Mouse (Mus musculus) right cerebral cortex, postnatal 10 days (tissue): ENCODE measurements around the gene Sept9.
A peak's percentile ranks its signal among the peaks of the same experiment; 100 is the strongest.
"Not testable (repeated sequence)": the region's sequence is repeated elsewhere in the genome, so short reads cannot be mapped to it uniquely, and the experiment has no call there.

Experiments
- DNase-seq, 2 experiments: peaks; one replicate each; pipeline ENCODE4 v3.0.0; 2021; ENCODE audit warnings: low spot score in 2 of 2

Gene Sept9

GRCm38 (mm10) chr11:117312028-117312901, 112.8 kb downstream of the Sept9 start:
- peak; percentile 68 to 70 for DNase-seq

DNA sequence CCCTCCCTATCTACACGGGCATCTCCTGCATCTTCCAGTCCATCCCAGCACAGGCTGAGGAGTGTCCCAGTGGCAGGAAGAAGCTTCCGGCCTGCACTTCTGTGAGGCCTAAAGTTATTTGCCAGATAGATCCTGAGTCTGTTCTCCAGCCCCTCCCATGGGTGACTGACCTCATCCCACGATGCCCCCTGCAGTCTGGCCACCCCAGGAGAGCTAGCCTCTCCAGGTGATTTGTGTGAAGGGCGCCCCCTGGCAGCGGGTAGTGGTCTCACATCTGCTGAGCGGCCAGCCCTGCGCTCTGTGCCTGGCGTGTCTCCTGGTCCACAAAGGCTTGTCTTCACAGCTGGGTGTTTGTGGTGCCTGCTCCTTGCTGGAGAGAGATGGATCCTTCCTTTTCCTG, 113.5 kb downstream of the Sept9 start:
- peak in 1 of 2 experiments; percentile 38 for DNase-seq

DNA sequence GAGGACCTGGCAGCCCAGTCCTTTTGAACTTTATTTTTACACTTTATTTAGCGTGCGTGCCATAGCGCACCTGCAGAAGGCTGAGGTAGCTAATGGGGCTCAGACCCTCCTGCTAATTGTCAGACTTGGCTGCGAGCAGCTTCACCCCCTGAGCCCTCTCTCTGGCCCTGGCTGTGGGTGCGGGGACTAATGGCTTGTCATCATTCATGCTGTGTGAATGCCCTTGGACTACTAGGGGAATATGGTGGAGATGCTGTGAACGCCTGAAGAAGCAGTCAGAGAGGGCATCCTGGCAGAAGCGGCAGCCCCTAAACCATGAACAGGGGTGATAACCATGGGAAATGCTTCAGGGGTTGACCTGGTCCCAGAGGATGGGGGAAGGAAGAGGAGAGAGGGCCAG, 114.0 kb downstream of the Sept9 start:
- no peak for DNase-seq

- DNase-seq, result peak in 1 of 2 experiments; percentile 43
These were observed 114.6 kb downstream of the Sept9 start for GRCm38 (mm10) chr11:117314026-117314425.

- DNase-seq, result no peak
These were observed 115.1 kb downstream of the Sept9 start for GRCm38 (mm10) chr11:117314520-117314919.

GRCm38 (mm10) chr11:117315309-117315708, 115.8 kb downstream of the Sept9 start:
- DNase-seq, result peak; percentile 63 to 69

GRCm38 (mm10) chr11:117316441-117317331, 117.2 kb downstream of the Sept9 start:
- peak; percentile 65 to 74 for DNase-seq

DNA sequence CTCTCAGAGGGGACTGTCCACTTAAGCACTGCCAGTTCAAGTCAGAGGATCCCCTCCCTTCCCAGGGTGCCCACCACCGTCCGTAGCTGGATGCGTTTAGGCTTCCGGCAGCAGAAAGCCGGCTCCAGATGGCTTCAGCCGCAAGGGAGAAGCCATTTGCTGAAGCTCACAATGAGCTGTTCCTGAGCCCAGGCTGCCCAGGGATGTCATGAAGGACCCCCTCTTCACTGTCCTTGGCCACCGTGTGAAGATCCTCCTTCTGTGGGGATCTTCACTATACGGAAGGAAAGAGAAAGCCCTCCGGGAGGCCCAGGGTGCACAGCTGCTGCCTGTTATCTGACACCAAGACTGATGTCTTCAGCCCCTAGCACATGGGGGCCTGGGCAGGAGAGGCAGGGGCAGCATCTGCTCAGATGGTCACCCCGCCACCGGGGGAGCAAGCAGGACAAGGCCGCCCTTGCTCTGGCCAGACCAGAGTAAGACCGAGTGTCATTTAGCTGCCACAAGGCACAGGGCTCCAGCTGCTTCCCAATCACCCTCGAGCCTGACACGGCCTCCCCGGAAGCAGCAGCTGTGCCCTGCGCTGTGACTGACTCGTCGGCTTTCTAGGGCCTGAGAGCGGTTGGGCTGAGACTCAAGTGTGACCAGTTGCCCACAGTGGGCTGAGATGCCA, 118.1 kb downstream of the Sept9 start:
- DNase-seq, result peak; percentile 73 to 79

GRCm38 (mm10) chr11:117318202-117318601, 118.7 kb downstream of the Sept9 start:
- DNase-seq, result no peak

DNA sequence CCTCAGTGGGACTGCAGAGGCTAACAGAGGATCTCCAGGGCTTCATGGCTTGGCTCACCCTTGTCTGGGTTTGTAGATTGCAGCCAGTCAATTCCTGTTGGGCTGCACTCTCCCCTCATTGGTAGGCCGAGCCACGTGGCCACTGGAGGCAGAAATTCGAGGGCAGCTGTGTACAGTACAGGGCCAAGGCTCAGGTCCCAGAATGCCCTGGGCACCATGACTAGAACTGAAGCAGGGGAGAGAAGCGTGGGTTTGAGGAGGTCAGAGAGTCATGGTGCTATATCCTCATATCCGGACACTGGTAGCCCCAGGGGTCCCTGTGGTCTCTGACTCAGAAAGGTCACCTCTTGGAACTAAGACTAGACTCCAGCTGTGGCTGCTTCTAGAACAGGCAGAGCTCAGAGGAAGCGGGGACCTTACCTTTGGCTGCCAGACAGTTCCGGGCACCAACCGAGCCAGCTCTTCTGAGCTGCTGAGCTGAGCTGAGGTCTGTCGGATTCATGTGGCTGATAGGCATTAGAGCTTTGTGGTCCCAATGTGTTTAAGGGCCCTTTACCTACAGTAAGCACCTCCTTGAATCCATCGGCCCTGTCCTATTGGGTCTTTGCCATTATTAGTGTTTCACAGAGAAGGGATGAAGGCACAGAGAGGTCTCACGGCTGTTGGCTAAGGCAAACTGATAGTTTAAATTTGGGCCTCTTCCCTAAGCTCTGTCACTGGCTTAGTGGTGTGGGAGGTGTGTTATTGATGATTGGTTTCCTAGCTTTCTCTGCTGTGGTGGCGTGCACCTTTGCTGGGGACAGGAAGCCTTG, 119.5 kb downstream of the Sept9 start:
- no peak for DNase-seq

DNA sequence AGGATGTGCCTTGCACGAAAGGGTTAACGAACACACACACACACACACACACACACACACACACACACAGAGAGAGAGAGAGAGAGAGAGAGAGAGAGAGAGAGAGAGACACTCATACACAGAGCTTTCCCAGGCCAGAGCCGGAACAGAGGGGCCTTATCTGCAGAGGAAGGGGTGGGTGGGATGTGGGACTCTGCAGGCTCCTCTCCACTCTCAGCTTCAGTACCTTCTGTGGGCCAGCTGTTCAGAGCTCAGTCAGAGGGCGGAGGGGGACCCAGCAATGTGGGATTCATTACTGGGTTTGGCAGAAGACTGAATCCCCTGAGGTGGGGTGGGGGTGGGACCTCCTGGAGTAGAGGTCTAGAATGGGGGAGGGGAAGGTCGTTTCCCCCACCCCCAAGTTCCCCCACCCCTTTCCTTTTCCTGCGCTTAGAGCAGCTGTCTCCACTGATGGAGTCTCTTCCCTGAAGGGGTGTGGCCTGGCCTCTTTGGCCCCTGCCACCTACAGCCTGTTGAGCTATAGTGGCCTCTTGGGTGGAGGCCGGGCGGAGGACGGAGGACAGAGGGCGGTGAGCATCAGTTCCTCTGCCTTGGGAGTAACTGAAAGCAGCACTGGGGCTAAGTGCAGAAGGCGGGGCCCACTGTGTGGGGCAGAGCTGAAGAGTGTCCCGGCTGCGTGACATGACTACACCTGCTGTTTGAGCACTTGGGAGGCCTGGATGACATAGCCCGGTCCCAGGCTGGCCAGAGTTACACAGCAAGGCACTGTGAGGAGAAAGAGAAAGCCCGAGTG, 120.3 kb downstream of the Sept9 start:
- DNase-seq, result peak in 1 of 2 experiments; percentile 49

DNA sequence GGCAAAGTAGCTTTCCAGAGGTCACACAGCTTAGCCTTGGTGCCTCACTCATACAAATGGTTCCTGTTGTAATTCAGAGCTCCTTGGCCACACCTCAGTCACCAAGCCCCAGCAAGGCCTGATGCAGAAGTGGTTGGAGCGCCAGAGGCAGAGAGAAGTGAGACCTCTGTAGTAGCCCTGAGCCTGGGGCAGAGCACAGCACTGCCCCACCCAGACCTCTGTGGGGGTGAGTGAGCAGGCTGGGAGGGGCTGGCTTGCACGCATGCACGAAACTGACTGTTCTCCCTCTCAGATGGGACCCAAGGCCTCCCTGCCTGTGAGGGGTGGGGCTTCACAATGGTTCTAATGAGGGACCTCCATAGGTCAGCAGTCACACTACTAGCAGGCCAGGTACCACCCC, 121.0 kb downstream of the Sept9 start:
- no peak for DNase-seq

- DNase-seq, result peak in 1 of 2 experiments; percentile 46
These were observed 122.0 kb downstream of the Sept9 start for GRCm38 (mm10) chr11:117321311-117321971.

DNA sequence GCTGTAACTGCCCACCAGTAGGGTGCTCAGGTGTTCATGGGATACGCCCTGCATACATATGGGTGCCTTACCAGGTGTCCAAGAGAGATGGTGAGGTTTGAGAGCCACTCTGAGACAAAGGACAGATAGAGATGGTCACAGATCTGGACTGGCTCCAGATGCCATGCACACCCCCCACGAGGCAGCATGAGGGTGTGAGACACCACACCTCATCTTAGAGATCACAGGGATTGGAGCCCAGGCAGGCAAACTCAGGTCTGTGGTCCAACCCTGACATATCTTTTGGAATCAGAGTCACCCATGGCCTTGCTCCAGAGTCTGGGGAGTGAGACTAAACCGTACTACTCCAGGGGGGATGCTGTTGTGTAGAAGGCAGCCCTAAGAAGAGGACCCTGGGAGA, 122.8 kb downstream of the Sept9 start:
- DNase-seq, result no peak

DNA sequence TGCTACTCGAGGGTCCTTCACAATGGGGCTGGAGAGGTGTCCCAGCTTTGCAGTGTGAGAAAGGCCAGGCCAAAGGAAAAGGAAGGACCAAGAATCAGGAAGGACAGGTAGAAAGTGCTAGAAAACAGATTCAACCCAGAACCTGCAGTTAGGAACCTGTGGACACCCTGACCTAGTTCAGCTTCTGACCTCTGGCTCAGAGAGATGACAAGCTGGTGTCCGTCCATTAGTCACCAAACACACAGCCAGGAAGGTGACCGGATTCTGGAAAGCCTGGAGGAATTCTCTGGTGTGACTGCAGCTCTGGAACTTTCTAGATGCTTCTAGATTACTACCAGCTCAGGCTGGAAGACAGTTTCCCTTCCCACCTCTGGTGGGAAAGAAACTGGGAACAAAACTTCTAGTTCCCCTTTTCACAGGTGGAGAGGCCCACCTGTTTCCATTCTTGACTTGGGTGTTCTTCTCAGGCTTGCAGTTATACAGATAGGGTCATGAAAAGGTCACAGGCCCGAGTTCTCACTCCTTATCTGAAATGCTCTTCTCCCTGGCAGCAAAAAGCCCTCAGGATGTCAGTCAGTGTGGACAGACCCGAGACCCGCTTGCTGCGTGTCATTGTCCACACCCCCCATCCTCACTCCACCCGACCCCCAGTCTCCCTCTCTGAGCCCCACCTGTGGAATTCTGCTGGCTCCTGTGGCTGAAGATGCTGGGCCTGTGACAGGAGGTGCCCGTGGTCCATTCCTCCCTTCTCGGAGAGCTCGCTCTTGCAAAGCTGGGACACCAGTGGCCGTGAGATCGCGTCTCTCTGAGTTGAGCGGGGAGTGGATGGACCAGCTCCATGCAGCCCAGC, 123.5 kb downstream of the Sept9 start:
- no peak for DNase-seq

GRCm38 (mm10) chr11:117323976-117324574, 124.6 kb downstream of the Sept9 start:
- no peak for DNase-seq

GRCm38 (mm10) chr11:117324718-117325117, 125.3 kb downstream of the Sept9 start:
- DNase-seq, result not testable (repeated sequence)

GRCm38 (mm10) chr11:117325131-117325467, 125.6 kb downstream of the Sept9 start:
- DNase-seq, result no peak
